Mouse (Mus musculus): ENCODE results near the gene Idua.

- TF ChIP-seq CTCF (IDR thresholded peaks at IDR 0.05; ENCODE audit: control insufficient read depth, insufficient read depth, low read length), result no peak
- TF ChIP-seq POLR2A (IDR thresholded peaks at IDR 0.05; ENCODE audit: borderline replicate concordance, control insufficient read depth, low read depth, low read length), result no peak
Observed at GRCm38 (mm10) chr5:108626050-108626660, 34.0 kb upstream of the Idua start.

Data from bone marrow, adult 2 months (tissue).